Mouse (Mus musculus) embryonic facial prominence, embryonic 13.5 days (tissue): ENCODE measurements around the gene Lama5. TPM values are rescaled to one million over a fixed set of nuclear protein-coding genes. Genes with fewer than 3 reads are reported as not detected.
"Not testable (repeated sequence)": the region's sequence is repeated elsewhere in the genome, so short reads cannot be mapped to it uniquely, and the experiment has no call there.

Experiments
- ATAC-seq: fragments of 200-750 bp; cut with Nextera tagmentation; 2 replicates; pipeline ENCODE4 v1.8.0; 2017; ENCODE audit warnings: low read depth; ENCODE audit not compliant: insufficient number of reproducible peaks, insufficient read depth, low FRiP score, low TSS enrichment
- H3K27ac ChIP-seq: fragments of 300-500 bp; sonication (generic); 2 replicates; pipeline ENCODE4 v1.5.1; 2015; ENCODE audit warnings: moderate library complexity, mild to moderate bottlenecking, inconsistent platforms
- H3K27me3 ChIP-seq: fragments of 300-500 bp; sonication (generic); 2 replicates; pipeline ENCODE4 v1.6.1; 2015; ENCODE audit warnings: mild to moderate bottlenecking, inconsistent platforms
- H3K36me3 ChIP-seq: fragments of 300-500 bp; sonication (generic); 2 replicates; pipeline ENCODE4 v1.6.1; 2015; ENCODE audit warnings: mild to moderate bottlenecking, inconsistent platforms
- H3K4me1 ChIP-seq: fragments of 300-500 bp; sonication (generic); 2 replicates; pipeline ENCODE4 v1.6.1; 2015; ENCODE audit warnings: inconsistent platforms
- H3K4me2 ChIP-seq: fragments of 300-500 bp; sonication (generic); 2 replicates; pipeline ENCODE4 v1.6.1; 2015; ENCODE audit warnings: moderate library complexity, mild to moderate bottlenecking, inconsistent platforms
- H3K4me3 ChIP-seq: fragments of 300-500 bp; sonication (generic); 2 replicates; pipeline ENCODE4 v1.5.1; 2015; ENCODE audit warnings: mild to moderate bottlenecking, inconsistent platforms
- H3K9ac ChIP-seq: fragments of 300-500 bp; sonication (generic); 2 replicates; pipeline ENCODE4 v1.6.1; 2015; ENCODE audit warnings: mild to moderate bottlenecking, inconsistent platforms
- H3K9me3 ChIP-seq: fragments of 300-500 bp; sonication (generic); 2 replicates; pipeline ENCODE4 v1.6.1; 2016; ENCODE audit warnings: inconsistent platforms
- WGBS: fragments of 180-500 bp; shearing (Covaris S2); methylation state at CpG from one replicate; pipeline ENCODE4 v1.1.7; 2015; ENCODE audit warnings: mixed read lengths; 5-methylcytosine and 5-hydroxymethylcytosine counted together
- polyA plus RNA-seq: library from polyadenylated mRNA; unstranded; fragments of >200 nt; fragmentation: Nextera tagmentation; extraction: Ambion mirVana; gene quantifications from 2 replicates; pipeline ENCODE4 v1.2.1, GENCODE M21; 2015

Gene Lama5
- polyA plus RNA-seq, 1 experiment from 2014 or later, result 25.2 TPM

DNA sequence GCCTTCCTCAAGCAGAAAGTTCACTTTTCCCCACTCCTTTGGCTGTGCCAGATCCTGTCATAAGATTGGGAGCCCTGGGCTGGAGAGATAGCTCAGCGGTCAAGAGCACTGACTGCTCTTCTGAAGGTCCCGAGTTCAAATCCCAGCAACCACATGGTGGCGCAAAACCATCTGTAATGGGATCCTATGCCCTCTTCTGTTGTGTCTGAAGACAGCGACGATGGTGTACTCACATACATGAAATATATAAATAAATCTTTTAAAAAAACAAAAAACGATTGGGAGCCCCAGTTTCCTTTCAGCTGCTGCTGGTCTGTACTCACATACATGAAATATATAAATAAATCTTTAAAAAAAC, 40.9 kb downstream of the Lama5 start:
- Histone ChIP-seq H3K9ac (no peak overlapping the region), H3K36me3 (peaks cover 22% of the 10 kb centered on the region), H3K4me2 (no peak overlapping the region), H3K4me1 (no peaks in the 10 kb centered on the region), H3K27me3 (no peaks in the 10 kb centered on the region), H3K4me3 (no peak overlapping the region), H3K27ac (no peak overlapping the region), H3K9me3 (no peaks in the 10 kb centered on the region)
- WGBS, result 86% methylated on average over 6 of the region's 6 CpGs
- no peak for ATAC-seq

DNA sequence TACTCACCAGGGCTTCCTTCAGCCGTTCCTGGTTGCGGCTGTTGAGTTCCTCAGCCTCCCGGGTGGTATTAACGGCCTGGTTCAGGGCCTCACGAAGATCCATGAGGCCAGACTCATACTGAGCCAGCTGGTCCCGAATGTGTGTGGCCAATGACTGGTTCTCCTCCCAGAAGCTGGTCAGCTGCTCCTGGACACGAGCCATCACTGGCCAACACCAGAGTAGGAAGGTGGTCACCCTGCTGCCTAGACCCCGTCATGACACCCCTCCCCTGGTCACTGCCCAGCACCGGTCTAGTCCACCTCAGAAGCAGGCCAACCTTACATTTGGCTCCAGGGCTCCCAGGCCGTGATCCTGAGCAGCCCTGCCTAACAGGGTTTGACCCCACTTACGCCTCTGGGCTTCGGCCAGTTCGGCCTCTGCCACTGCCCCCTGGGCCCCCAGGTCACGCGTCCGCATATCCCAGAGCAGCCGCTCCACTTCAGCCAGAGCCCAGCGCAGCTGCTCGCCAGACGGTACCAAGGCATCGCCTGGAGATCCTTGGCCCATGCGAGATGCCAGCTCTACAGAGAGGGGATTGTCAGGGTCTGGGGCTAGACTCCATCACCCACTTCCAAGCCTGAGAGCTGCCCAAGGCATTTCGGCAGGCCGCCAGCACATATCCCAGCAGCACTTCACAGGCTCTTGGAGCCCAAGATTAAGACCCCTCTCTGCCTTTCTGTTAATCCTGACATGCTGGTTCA, 41.5 kb downstream of the Lama5 start:
- 84% methylated on average over 24 of the region's 24 CpGs for WGBS
- no peak overlapping the region for H3K9ac ChIP-seq
- H3K4me1 ChIP-seq, result no peaks in the 10 kb centered on the region
- H3K36me3 ChIP-seq, result peaks cover 28% of the 10 kb centered on the region
- no peak overlapping the region for H3K4me2 ChIP-seq
- H3K4me3 ChIP-seq, result no peak overlapping the region
- H3K27me3 ChIP-seq, result no peaks in the 10 kb centered on the region
- no peak overlapping the region for H3K27ac ChIP-seq
- H3K9me3 ChIP-seq, result no peaks in the 10 kb centered on the region
- no peak for ATAC-seq

DNA sequence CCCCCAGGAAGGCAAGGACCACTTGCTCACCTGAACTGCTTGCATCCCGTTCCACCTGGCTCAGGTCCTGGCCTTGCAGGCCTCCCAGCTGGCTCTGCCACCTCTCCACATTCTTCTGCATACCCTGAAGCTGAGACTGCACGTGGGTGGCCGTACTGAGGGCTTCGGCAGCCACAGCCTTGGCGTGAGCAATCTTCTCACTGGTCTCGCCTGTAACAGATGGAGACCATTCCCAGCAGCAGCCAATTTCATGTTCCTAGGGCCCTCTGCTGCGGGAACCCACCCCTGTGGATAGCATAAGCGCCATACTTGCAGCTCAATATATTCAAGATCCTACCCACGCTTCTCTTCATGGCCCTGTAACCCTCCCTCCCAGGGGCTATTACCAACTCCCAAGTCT, 44.1 kb downstream of the Lama5 start:
- H3K9ac ChIP-seq, result no peak overlapping the region
- H3K27ac ChIP-seq, result no peak overlapping the region
- H3K4me3 ChIP-seq, result no peak overlapping the region
- no peaks in the 10 kb centered on the region for H3K9me3 ChIP-seq
- no peak overlapping the region for H3K4me2 ChIP-seq
- H3K4me1 ChIP-seq, result no peaks in the 10 kb centered on the region
- WGBS, result 84% methylated on average over 9 of the region's 9 CpGs
- no peak for ATAC-seq
- no peaks in the 10 kb centered on the region for H3K27me3 ChIP-seq
- peaks cover 44% of the 10 kb centered on the region for H3K36me3 ChIP-seq

DNA sequence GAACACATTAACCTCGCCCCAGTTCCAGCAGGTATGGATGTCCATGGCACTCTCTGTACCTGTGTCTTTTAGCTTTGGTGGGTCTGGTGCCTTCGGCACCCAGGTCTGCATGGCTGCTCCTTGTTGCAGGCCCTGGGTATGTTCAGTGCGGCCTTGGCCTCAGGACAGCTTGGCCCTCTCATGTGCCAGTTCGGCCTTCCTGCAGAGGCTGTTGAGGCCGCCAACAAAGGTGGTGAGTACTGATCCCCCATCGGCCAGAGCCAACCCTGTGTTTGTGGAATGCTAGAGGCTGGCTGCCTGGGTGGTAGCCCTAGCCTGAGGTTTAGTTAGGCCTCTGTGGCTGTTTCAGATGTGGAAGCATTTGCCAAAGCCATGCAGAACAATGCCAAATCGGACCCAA, 49.9 kb downstream of the Lama5 start:
- no peak for ATAC-seq
- peaks cover 19% of the 10 kb centered on the region for H3K4me1 ChIP-seq
- no peak overlapping the region for H3K4me2 ChIP-seq
- no peak overlapping the region for H3K27ac ChIP-seq
- H3K9ac ChIP-seq, result no peak overlapping the region
- H3K9me3 ChIP-seq, result no peaks in the 10 kb centered on the region
- peaks cover 77% of the 10 kb centered on the region for H3K36me3 ChIP-seq
- WGBS, result 92% methylated on average over 7 of the region's 7 CpGs
- no peak overlapping the region for H3K4me3 ChIP-seq
- H3K27me3 ChIP-seq, result no peaks in the 10 kb centered on the region

DNA sequence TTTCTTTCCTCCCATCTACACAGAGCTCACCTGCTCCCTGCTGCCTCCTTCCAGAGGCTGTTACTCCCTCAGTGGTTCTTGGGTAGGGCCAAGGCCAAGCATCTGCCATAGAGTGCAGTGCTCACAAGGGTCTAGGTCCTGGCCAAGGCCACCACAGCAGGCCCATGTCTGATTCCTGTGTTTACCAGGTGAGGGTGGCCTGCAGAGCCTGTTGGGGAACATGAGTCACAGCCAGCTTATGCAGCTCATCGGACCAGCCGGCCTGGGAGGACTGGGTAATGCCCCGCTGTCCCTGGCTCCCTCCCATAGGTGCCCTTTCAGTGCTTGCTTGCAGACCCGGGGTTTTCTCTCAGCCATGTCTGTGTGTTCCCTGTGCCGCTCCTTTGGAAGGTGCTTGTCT, 51.5 kb downstream of the Lama5 start:
- ATAC-seq, result no peak
- Histone ChIP-seq H3K9ac (no peak overlapping the region), H3K4me1 (peaks cover 21% of the 10 kb centered on the region), H3K4me3 (no peak overlapping the region), H3K9me3 (no peaks in the 10 kb centered on the region), H3K4me2 (no peak overlapping the region), H3K27ac (no peak overlapping the region), H3K36me3 (peaks cover 61% of the 10 kb centered on the region), H3K27me3 (no peaks in the 10 kb centered on the region)
- 94% methylated on average over 5 of the region's 5 CpGs for WGBS

DNA sequence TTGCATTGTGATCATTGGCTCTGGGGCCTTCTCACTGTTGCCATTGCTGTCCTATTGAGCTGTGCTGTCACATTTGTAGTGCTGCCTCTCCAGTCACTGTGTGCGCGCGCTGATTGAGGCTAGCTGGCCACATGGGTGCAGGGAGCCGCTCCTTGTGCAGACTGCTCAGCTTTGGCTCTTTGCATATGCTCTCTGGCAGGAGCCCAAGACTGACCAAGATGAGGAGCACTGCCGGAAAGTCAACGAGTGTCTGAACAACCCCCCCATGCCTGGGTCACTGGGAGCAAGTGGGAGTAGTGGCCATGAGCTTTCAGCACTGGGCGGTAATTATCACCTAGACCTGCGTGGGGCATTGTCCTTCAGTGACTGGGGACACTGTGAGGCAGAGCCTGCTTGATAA, 51.9 kb downstream of the Lama5 start:
- not testable (repeated sequence) for H3K4me3 ChIP-seq, H3K9ac ChIP-seq, H3K27me3 ChIP-seq, H3K9me3 ChIP-seq, H3K27ac ChIP-seq, ATAC-seq
- peaks cover 21% of the 10 kb centered on the region for H3K4me1 ChIP-seq
- 91% methylated on average over 8 of the region's 8 CpGs for WGBS
- peaks cover 57% of the 10 kb centered on the region for H3K36me3 ChIP-seq
- H3K4me2 ChIP-seq, result peak overlapping the region; percentile 99; the same call in 1 of the 2 replicates

DNA sequence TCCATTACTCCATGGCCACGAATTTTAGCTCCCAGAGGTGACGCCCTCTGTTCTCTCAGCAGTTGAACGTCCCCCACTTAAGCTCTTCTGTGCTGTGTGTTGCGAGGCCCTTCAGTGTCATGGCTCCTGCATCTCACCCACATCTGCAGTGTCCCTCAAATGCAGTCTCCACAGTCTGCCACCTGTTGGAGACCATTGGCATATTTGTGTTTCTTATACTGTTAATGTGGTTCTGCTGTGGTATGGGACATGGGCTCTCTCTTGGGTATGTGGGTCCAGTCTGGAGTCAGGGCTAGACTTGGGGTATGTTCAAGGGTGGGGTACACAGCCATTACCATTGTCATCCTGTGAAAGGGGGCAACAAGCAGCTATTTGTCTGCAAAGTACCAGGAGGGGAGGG, 52.5 kb downstream of the Lama5 start:
- Histone ChIP-seq H3K4me1 (peaks cover 21% of the 10 kb centered on the region), H3K27ac (no peak overlapping the region), H3K4me2 (peak overlapping the region; percentile 99), H3K36me3 (peaks cover 51% of the 10 kb centered on the region), H3K9ac (peak overlapping the region; percentile 98), H3K9me3 (no peaks in the 10 kb centered on the region), H3K27me3 (no peaks in the 10 kb centered on the region), H3K4me3 (peak overlapping the region; percentile 98)
- no peak for ATAC-seq
- WGBS, result 78% methylated on average over 4 of the region's 4 CpGs

DNA sequence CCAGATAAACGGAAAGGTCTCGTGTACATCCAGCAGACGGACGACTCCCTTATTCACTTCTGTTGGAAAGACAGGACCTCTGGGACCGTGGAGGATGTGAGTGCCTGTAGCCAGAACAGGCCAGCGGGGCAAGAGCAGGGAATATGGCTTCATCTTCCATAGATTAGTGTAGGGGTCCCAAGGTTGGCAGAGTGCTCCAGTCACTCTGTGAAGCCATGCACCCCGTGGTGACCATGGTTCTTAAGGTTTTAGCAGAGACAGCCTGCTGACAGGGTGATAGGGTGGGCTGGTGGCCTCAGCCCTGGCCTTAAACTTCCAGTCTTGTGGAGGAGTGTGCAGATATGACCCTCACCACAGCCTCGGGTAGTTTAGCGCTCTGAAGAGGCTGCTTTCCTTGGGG, 53.5 kb downstream of the Lama5 start:
- Histone ChIP-seq H3K4me2 (peak overlapping the region; percentile 99), H3K36me3 (peaks cover 41% of the 10 kb centered on the region), H3K4me1 (peaks cover 21% of the 10 kb centered on the region), H3K9me3 (no peaks in the 10 kb centered on the region), H3K27me3 (no peaks in the 10 kb centered on the region), H3K9ac (peak overlapping the region; percentile 98), H3K4me3 (peak overlapping the region; percentile 98), H3K27ac (no peak overlapping the region)
- no peak for ATAC-seq
- 2% methylated on average over 9 of the region's 9 CpGs for WGBS

DNA sequence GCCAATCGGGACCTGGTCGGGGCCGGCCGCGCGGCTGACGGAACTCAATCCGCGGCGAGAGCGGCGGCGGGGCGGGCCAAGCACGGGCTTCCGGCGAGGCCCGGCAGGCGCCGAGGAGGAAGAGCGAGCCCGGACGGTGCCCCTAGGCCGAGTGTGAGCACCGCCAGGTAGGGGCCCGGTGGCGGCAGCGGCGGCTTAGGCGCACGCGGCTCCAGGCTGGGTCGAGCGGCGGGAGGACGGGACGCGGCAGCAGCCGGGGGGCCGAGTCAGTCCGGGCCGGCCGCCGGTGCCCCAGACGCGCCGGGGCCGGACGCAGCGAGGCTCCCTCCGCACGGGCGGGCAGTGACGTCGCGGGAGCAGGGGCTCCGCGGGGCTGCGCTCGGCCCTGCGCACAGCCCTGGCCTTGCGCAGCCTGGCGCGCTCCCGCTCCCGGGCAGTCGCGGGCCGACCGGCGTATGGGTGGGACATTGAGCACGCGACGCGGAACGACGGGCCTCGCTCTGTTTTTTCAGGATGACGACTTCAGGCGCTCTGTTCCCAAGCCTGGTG, 54.1 kb downstream of the Lama5 start:
- peak; percentile 62; the same call in 1 of the 2 replicates for ATAC-seq
- Histone ChIP-seq H3K4me2 (peak overlapping the region; percentile 99), H3K36me3 (peaks cover 35% of the 10 kb centered on the region), H3K9me3 (no peaks in the 10 kb centered on the region), H3K4me1 (peaks cover 21% of the 10 kb centered on the region), H3K4me3 (peak overlapping the region; percentile 98), H3K27ac (peak overlapping the region; percentile 85), H3K27me3 (no peaks in the 10 kb centered on the region), H3K9ac (peak overlapping the region; percentile 98)
- under 1% methylated on average over 79 of the region's 80 CpGs for WGBS

DNA sequence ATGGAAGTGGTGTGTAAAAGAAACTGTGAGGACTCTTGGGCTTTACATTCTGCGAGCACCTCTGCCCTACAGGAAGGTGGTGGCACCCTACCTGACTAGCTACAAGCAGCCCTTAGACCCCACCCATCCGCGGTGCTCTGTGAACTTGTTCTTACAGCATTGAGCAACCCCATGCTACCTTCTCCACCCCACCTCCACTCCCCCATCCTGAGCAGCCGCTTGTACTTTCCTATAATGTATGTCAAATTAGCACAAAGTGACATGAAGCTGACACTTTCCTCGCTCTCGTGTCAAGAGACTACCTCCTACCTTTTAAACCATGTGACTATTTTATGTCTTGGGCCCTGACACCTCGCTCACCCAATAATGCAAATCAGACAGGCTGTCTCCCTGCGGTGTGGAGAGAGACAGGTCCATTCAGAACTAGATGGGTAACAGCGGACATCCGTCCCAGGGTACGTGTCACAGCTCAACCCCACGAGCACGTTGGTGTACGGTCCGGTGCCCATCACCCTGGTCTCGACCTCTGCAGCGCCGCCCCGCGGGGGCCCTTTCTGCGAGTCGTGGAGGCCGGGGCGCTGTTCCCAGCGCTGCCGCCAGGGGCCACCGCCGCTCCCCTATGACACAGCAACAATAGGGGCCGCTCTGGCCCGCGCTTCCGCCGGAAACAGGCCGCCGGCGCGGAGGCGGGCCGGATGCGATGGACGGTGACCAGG, 54.7 kb downstream of the Lama5 start, which contains the start of gene Adrm1:
Gene Adrm1 (plus strand): TSS at position 680 of the 716 bp plus-strand sequence.
- peaks cover 30% of the 10 kb centered on the region for H3K36me3 ChIP-seq
- no peaks in the 10 kb centered on the region for H3K27me3 ChIP-seq
- H3K4me2 ChIP-seq, result peak within 1 kb of the TSS; percentile 99
- 5% methylated on average over 41 of the region's 41 CpGs for WGBS
- peaks cover 21% of the 10 kb centered on the region for H3K4me1 ChIP-seq
- peak within 1 kb of the TSS; percentile 85 for H3K27ac ChIP-seq
- ATAC-seq, result peak; percentile 96
- peak within 1 kb of the TSS; percentile 98 for H3K9ac ChIP-seq
- H3K4me3 ChIP-seq, result peak within 1 kb of the TSS; percentile 98
- no peaks in the 10 kb centered on the region for H3K9me3 ChIP-seq

DNA sequence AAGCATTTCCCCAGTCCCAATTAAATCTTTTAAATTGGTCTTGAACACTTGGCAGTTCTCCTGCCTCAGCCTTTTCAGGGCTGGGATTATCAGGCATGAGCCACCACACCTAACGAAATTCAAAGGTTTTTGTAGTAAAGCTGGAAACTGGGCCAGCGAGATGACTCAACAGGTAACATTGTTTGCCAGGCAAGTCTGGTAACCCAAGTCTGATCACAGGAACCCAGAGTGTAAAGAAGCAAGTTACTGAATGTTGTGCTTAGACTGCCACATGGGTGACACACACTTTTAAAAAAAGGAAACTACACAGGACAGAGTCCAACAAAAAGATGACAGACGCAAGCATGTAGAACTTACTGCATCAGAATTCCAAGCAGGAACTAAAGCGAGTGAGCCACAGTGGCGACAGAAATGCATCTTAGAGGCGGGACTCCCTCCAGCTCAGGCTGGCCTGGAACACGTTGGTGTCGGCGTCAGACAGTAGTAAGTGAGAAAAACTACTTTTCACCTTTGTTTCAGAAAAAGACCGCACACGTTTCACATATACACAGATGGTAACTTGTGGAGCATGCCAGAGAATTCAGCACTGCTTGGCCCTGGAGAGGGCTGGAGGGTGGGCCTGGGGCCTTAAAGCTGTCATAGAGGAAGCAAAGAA, 55.4 kb downstream of the Lama5 start:
- H3K9ac ChIP-seq, result peak overlapping the region; percentile 98; the same call in 1 of the 2 replicates
- H3K9me3 ChIP-seq, result no peaks in the 10 kb centered on the region
- no peak for ATAC-seq
- no peak overlapping the region for H3K4me3 ChIP-seq
- peaks cover 23% of the 10 kb centered on the region for H3K36me3 ChIP-seq
- peak overlapping the region; percentile 61 for H3K4me2 ChIP-seq
- H3K27me3 ChIP-seq, result no peaks in the 10 kb centered on the region
- H3K27ac ChIP-seq, result no peak overlapping the region
- peaks cover 21% of the 10 kb centered on the region for H3K4me1 ChIP-seq
- WGBS, result 88% methylated on average over 11 of the region's 11 CpGs
